Mouse (Mus musculus) midbrain, postnatal 0 days (tissue): ENCODE measurements around the gene Nckipsd. TPM values are rescaled to one million over a fixed set of nuclear protein-coding genes. Genes with fewer than 3 reads are reported as not detected.

Source experiments
- ATAC-seq: fragments of 200-750 bp; cut with Nextera tagmentation; 2 replicates; pipeline ENCODE4 v1.8.0; 2017; ENCODE audit warnings: moderate number of reproducible peaks, mild to moderate bottlenecking, moderate TSS enrichment, moderate library complexity; ENCODE audit not compliant: low FRiP score
- DNase-seq: peaks from one replicate; pipeline ENCODE4 v3.0.0-alpha.2; 2015; ENCODE audit warnings: low spot score
- H3K27ac ChIP-seq: fragments of 300-500 bp; sonication (generic); 2 replicates; pipeline ENCODE4 v1.5.1; 2014; ENCODE audit warnings: low read depth, mild to moderate bottlenecking, low read length, mixed read lengths
- H3K27me3 ChIP-seq: fragments of 300-500 bp; sonication (generic); 2 replicates; pipeline ENCODE4 v1.6.1; 2014; ENCODE audit warnings: low read length, control low read depth, mixed read lengths; ENCODE audit not compliant: insufficient read depth
- H3K36me3 ChIP-seq: fragments of 300-500 bp; sonication (generic); 2 replicates; pipeline ENCODE4 v1.6.1; 2014; ENCODE audit warnings: low read length, control low read depth, mixed read lengths; ENCODE audit not compliant: insufficient read depth
- H3K4me1 ChIP-seq: fragments of 300-500 bp; sonication (generic); 2 replicates; pipeline ENCODE4 v1.6.1; 2014; ENCODE audit warnings: mild to moderate bottlenecking, control low read depth, antibody characterized with exemption, low read length, mixed read lengths; ENCODE audit not compliant: insufficient read depth
- H3K4me2 ChIP-seq: fragments of 300-500 bp; sonication (generic); 2 replicates; pipeline ENCODE4 v1.6.1; 2014; ENCODE audit warnings: low read depth, mild to moderate bottlenecking, low read length, mixed read lengths; ENCODE audit not compliant: poor library complexity, severe bottlenecking
- H3K4me3 ChIP-seq: fragments of 300-500 bp; sonication (generic); 2 replicates; pipeline ENCODE4 v1.5.1; 2014; ENCODE audit warnings: low read depth, mild to moderate bottlenecking, low read length, moderate library complexity
- H3K9ac ChIP-seq: fragments of 300-500 bp; sonication (generic); replicated peaks from 2 replicates; pipeline ENCODE4 v1.6.1; 2014; ENCODE audit warnings: mild to moderate bottlenecking, low read length, moderate library complexity, mixed read lengths; ENCODE audit not compliant: poor library complexity, severe bottlenecking
- H3K9me3 ChIP-seq: fragments of 300-500 bp; sonication (generic); 2 replicates; pipeline ENCODE4 v1.6.1; 2016; ENCODE audit warnings: low read length, control low read depth
- CTCF ChIP-seq: IDR thresholded peaks from 2 replicates; pipeline ENCODE4 v1.5.1; 2016; ENCODE audit warnings: antibody characterized with exemption, mild to moderate bottlenecking
- WGBS: fragments of 180-500 bp; shearing (Covaris S2); extraction: QIAGEN DNeasy Blood & Tissue Kit; methylation state at CpG from one replicate; pipeline ENCODE4 v1.1.7; 2014; 5-methylcytosine and 5-hydroxymethylcytosine counted together
- polyA plus RNA-seq: library from polyadenylated mRNA; unstranded; fragments of >200 nt; fragmentation: Nextera tagmentation; extraction: Ambion mirVana; gene quantifications from 2 replicates; pipeline ENCODE4 v1.2.1, GENCODE M21; 2015
- total RNA-seq: library from RNA; depleted of rRNA; stranded (reverse); fragments of >200 nt; gene quantifications from 2 replicates; pipeline ENCODE4 v1.2.3, GENCODE M21; 2014

Gene Nckipsd
- total and polyA plus RNA-seq, 2 experiments from 2014 or later: 32.5 to 83.4 TPM

- H3K27me3 ChIP-seq: no peaks in the 10 kb centered on the region
- no peak for TF ChIP-seq CTCF
- DNase-seq (peak; percentile 97), ATAC-seq (peak; percentile 74)
- H3K36me3 ChIP-seq: peaks cover 27% of the 10 kb centered on the region
- H3K9me3 ChIP-seq: no peaks in the 10 kb centered on the region
- H3K27ac ChIP-seq: peak within 1 kb of the TSS; percentile 85
- 2% methylated on average over 49 of the region's 70 CpGs for WGBS
- peak within 1 kb of the TSS; percentile 78 for H3K4me3 ChIP-seq
- peak within 1 kb of the TSS; percentile 83 for H3K4me2 ChIP-seq
- no peaks in the 10 kb centered on the region for H3K4me1 ChIP-seq
- H3K9ac ChIP-seq: peak within 1 kb of the TSS; percentile 92
These were observed 17.9 kb downstream of the Nckipsd start, which contains the start of gene Celsr3 for GRCm38 (mm10) chr9:108825820-108826699. Gene Celsr3 (plus strand): TSS chr9:108826320.

GRCm38 (mm10) chr9:108826700-108827340 lies 18.7 kb downstream of the Nckipsd start:
- peaks cover 3% of the 10 kb centered on the region; the same call in 1 of the 2 replicates for H3K4me1 ChIP-seq
- H3K36me3 ChIP-seq: peaks cover 27% of the 10 kb centered on the region
- DNase-seq (peak; percentile 74), ATAC-seq (no peak)
- 1% methylated on average over 32 of the region's 39 CpGs for WGBS
- H3K9ac ChIP-seq: peak overlapping the region; percentile 92
- TF ChIP-seq CTCF: no peak
- no peaks in the 10 kb centered on the region for H3K9me3 ChIP-seq
- H3K4me3 ChIP-seq: peak overlapping the region; percentile 78
- no peaks in the 10 kb centered on the region for H3K27me3 ChIP-seq
- H3K4me2 ChIP-seq: peak overlapping the region; percentile 83
- peak overlapping the region; percentile 85 for H3K27ac ChIP-seq

GRCm38 (mm10) chr9:108827454-108827853 lies 19.3 kb downstream of the Nckipsd start:
- Histone ChIP-seq H3K9me3 (no peaks in the 10 kb centered on the region), H3K27ac (peak overlapping the region; percentile 85), H3K27me3 (no peaks in the 10 kb centered on the region), H3K4me1 (peaks cover 8% of the 10 kb centered on the region), H3K4me3 (peak overlapping the region; percentile 78), H3K36me3 (peaks cover 27% of the 10 kb centered on the region), H3K4me2 (peak overlapping the region; percentile 83), H3K9ac (peak overlapping the region; percentile 92; the same call in 1 of the 2 replicates)
- TF ChIP-seq CTCF: no peak
- DNase-seq: peak; percentile 5
- 16% methylated on average over 34 of the region's 34 CpGs for WGBS
- ATAC-seq: no peak

DNA sequence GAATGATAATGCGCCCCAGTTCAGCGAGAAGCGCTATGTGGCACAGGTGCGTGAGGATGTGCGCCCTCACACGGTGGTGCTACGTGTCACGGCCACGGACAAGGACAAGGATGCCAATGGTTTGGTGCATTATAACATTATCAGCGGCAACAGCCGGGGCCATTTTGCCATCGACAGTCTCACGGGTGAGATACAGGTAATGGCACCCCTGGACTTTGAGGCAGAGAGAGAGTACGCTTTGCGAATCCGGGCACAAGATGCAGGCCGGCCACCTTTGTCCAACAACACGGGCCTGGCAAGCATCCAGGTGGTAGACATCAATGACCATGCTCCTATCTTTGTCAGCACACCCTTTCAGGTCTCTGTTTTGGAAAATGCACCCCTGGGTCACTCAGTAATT lies 19.7 kb downstream of the Nckipsd start:
- peaks cover 8% of the 10 kb centered on the region for H3K4me1 ChIP-seq
- H3K27me3 ChIP-seq: no peaks in the 10 kb centered on the region
- H3K4me3 ChIP-seq: peak overlapping the region; percentile 78; the same call in 1 of the 2 replicates
- no peak for ATAC-seq
- 66% methylated on average over 18 of the region's 18 CpGs for WGBS
- peak overlapping the region; percentile 83 for H3K4me2 ChIP-seq
- no peak overlapping the region; the same call in 1 of the 2 replicates for H3K27ac ChIP-seq
- DNase-seq: peak; percentile 14
- peaks cover 32% of the 10 kb centered on the region for H3K36me3 ChIP-seq
- H3K9me3 ChIP-seq: no peaks in the 10 kb centered on the region
- H3K9ac ChIP-seq: no peak overlapping the region
- TF ChIP-seq CTCF: no peak

- H3K4me2 ChIP-seq: peak overlapping the region; percentile 49
- 13% methylated on average over 23 of the region's 23 CpGs for WGBS
These were observed 23.5 kb downstream of the Nckipsd start for GRCm38 (mm10) chr9:108831637-108832036.

More at GRCm38 (mm10) chr9:108831637-108832036, 23.5 kb downstream of the Nckipsd start:
- no peak overlapping the region for H3K9ac ChIP-seq
- H3K27me3 ChIP-seq: no peaks in the 10 kb centered on the region
- no peaks in the 10 kb centered on the region for H3K9me3 ChIP-seq
- H3K27ac ChIP-seq: no peak overlapping the region
- no peak for TF ChIP-seq CTCF
- DNase-seq (no peak), ATAC-seq (no peak)
- H3K4me1 ChIP-seq: peaks cover 8% of the 10 kb centered on the region
- H3K4me3 ChIP-seq: peak overlapping the region; percentile 23; the same call in 1 of the 2 replicates
- H3K36me3 ChIP-seq: peaks cover 66% of the 10 kb centered on the region
